Mouse (Mus musculus) spleen, adult 2 months (tissue): ENCODE measurements around the gene Psmd1.

Experiments used
- CTCF ChIP-seq: fragments of 200-500 bp; IDR thresholded peaks from 2 replicates; pipeline ENCODE4 v1.5.1; 2011; ENCODE audit warnings: mild to moderate bottlenecking, inconsistent platforms; ENCODE audit not compliant: insufficient read depth, insufficient read length, insufficient replicate concordance; ENCODE audit errors: extremely low read depth
- POLR2A ChIP-seq: fragments of 200-500 bp; IDR thresholded peaks from 2 replicates; pipeline ENCODE4 v1.6.1; 2011; ENCODE audit warnings: low read depth, low read length, inconsistent platforms

- TF ChIP-seq CTCF (no peak), POLR2A (no peak)
These were observed 10.8 kb upstream of the Psmd1 start for GRCm38 (mm10) chr1:86053198-86053921.
